Mouse (Mus musculus) olfactory bulb, adult 2 months (tissue): ENCODE data around the gene Cog8.

Experiments used
- CTCF ChIP-seq: fragments of 200-500 bp; IDR thresholded peaks from 2 replicates; pipeline ENCODE4 v1.5.1; 2012; ENCODE audit warnings: low read depth, mild to moderate bottlenecking, low read length, moderate library complexity; ENCODE audit not compliant: insufficient read depth
- POLR2A ChIP-seq: fragments of 200-500 bp; IDR thresholded peaks from 2 replicates; pipeline ENCODE4 v1.6.1; 2012; ENCODE audit warnings: mild to moderate bottlenecking, low read depth, low read length, moderate library complexity; ENCODE audit not compliant: insufficient read depth

- TF ChIP-seq POLR2A (no peak), CTCF (no peak)
These were observed 48.7 kb downstream of the Cog8 start for GRCm38 (mm10) chr8:107007795-107008194.
